Mouse (Mus musculus) intestine, embryonic 16.5 days (tissue): ENCODE data around the gene Fes. TPM values are rescaled to one million over a fixed set of nuclear protein-coding genes. Genes with fewer than 3 reads are reported as not detected.
"Not testable (repeated sequence)": the region's sequence is repeated elsewhere in the genome, so short reads cannot be mapped to it uniquely, and the experiment has no call there.

Experiments
- ATAC-seq: fragments of 200-750 bp; cut with Nextera tagmentation; 2 replicates; pipeline ENCODE4 v1.8.0; 2017; ENCODE audit warnings: moderate TSS enrichment, moderate library complexity
- H3K27ac ChIP-seq: fragments of 300-500 bp; sonication (generic); 2 replicates; pipeline ENCODE4 v1.5.1; 2014; ENCODE audit warnings: mild to moderate bottlenecking, low read length
- H3K27me3 ChIP-seq: fragments of 300-500 bp; sonication (generic); replicated peaks from 2 replicates; pipeline ENCODE4 v1.6.1; 2014; ENCODE audit warnings: low read length, control low read depth, mixed read lengths; ENCODE audit not compliant: control insufficient read depth, insufficient read depth
- H3K36me3 ChIP-seq: fragments of 300-500 bp; sonication (generic); 2 replicates; pipeline ENCODE4 v1.6.1; 2014; ENCODE audit warnings: low read length, control low read depth; ENCODE audit not compliant: control insufficient read depth, insufficient read depth
- H3K4me1 ChIP-seq: fragments of 300-500 bp; sonication (generic); 2 replicates; pipeline ENCODE4 v1.6.1; 2014; ENCODE audit warnings: low read length, control low read depth, mixed read lengths; ENCODE audit not compliant: control insufficient read depth, insufficient read depth
- H3K4me2 ChIP-seq: fragments of 300-500 bp; sonication (generic); 2 replicates; pipeline ENCODE4 v1.6.1; 2014; ENCODE audit warnings: low read depth, low read length, control low read depth
- H3K4me3 ChIP-seq: fragments of 300-500 bp; sonication (generic); 2 replicates; pipeline ENCODE4 v1.5.1; 2014; ENCODE audit warnings: mild to moderate bottlenecking, low read length
- H3K9ac ChIP-seq: fragments of 300-500 bp; sonication (generic); 2 replicates; pipeline ENCODE4 v1.6.1; 2014; ENCODE audit warnings: low read depth, low read length
- H3K9me3 ChIP-seq: fragments of 300-500 bp; sonication (generic); 2 replicates; pipeline ENCODE4 v1.6.1; 2016; ENCODE audit warnings: low read length, control low read depth; ENCODE audit not compliant: control insufficient read depth
- WGBS: fragments of 180-500 bp; shearing (Covaris S2); extraction: QIAGEN DNeasy Blood & Tissue Kit; methylation state at CpG from one replicate; pipeline ENCODE4 v1.1.7; 2014; 5-methylcytosine and 5-hydroxymethylcytosine counted together
- polyA plus RNA-seq: library from polyadenylated mRNA; unstranded; fragments of >200 nt; fragmentation: Nextera tagmentation; extraction: Ambion mirVana; gene quantifications from 2 replicates; pipeline ENCODE4 v1.2.1, GENCODE M21; 2015

Fes gene
- polyA plus RNA-seq, 1 experiment from 2014 or later = 11.6 TPM

DNA sequence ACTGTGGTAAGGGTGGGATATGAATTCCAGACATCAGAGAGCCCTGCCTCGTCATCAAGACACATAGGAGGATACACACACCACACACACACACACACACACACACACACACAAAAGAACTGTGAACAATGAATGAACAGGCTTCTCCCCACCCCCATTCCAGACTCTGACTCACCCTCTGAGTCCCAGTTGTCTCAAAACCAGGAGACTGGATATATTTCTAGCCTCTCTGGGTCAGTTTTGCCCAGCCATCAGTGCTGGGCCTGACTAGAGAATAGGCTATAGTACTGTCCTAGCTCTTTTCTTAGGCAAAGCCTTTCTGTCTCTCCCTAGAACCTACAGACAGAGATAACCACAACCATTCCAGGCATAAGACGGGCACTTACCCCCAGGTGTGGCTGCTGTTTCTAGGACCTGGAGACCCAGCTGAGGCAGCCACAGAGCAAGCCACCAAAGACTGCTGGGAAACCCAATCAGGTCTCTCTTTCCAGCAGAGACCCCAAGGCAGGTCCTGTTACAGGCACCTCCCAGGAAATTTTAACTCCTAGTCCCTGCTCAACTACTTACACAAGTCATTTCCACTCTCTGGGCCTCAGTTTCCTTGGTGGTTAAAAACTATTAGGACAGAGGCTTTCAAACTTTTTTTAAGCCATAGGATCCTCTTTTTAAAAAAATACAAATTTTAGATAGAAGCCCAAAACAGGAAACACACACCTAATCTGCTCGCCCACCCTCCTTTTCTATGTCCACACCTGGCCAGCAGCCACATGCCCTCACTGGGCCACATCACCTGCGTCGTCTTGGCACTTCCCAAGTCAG, 13.5 kb upstream of the Fes start:
- H3K9me3 ChIP-seq = no peaks in the 10 kb centered on the region
- peak overlapping the region; percentile 89 for H3K27ac ChIP-seq
- no peaks in the 10 kb centered on the region for H3K27me3 ChIP-seq
- H3K4me3 ChIP-seq = peak overlapping the region; percentile 85
- H3K9ac ChIP-seq = peak overlapping the region; percentile 94
- H3K4me2 ChIP-seq = peak overlapping the region; percentile 85
- peaks cover 7% of the 10 kb centered on the region; the same call in 1 of the 2 replicates for H3K36me3 ChIP-seq
- WGBS = 24% methylated on average over 5 of the region's 5 CpGs
- H3K4me1 ChIP-seq = peaks cover 29% of the 10 kb centered on the region
- ATAC-seq = no peak

DNA sequence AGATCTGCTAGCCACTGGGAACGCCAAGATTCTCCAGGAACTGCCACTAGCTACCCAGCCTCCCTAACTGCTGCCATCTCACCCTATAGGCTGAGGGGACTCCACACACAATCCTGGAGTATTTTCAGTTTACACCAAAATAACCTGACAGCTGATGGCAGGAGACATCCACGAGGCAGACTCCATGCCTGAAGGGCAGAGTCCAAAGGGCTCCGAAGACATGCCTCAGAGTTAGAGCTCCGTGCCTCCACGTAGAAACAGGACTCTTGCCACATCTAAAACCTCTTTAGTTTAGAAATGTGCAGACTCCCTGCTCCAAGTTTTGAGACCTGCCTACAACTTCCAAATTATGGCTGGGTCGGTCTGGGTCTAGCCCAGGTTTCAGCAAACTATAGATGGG, 12.8 kb upstream of the Fes start:
- Histone ChIP-seq H3K9ac (peak overlapping the region; percentile 39), H3K36me3 (peaks cover 7% of the 10 kb centered on the region; the same call in 1 of the 2 replicates), H3K27ac (no peak overlapping the region), H3K4me3 (peak overlapping the region; percentile 5; the same call in 1 of the 2 replicates), H3K9me3 (no peaks in the 10 kb centered on the region), H3K4me2 (peak overlapping the region; percentile 85; the same call in 1 of the 2 replicates), H3K27me3 (no peaks in the 10 kb centered on the region), H3K4me1 (peaks cover 29% of the 10 kb centered on the region)
- WGBS = 55% methylated on average over 6 of the region's 6 CpGs
- ATAC-seq = peak; percentile 36; the same call in 1 of the 2 replicates

DNA sequence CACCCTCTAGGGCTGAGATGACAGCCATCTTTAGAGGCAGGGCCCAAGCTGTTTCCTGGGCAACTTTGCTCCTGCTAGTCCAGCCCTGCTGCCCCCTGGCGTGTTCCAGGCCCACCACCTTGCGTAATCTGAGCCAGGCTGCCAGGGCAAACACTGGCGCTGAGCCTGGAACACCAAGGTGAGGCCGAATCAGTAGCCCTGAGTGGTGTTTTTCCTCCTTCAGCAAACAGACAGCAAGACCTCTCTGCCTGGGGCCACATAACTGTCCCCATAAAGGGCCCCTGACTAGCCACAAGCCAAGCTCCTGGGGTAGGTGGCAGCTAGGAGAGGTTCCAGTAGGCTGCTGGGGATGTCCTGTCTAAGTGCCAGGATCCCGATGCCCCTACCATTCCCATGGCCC, 12.4 kb upstream of the Fes start:
- peak overlapping the region; percentile 39 for H3K9ac ChIP-seq

DNA sequence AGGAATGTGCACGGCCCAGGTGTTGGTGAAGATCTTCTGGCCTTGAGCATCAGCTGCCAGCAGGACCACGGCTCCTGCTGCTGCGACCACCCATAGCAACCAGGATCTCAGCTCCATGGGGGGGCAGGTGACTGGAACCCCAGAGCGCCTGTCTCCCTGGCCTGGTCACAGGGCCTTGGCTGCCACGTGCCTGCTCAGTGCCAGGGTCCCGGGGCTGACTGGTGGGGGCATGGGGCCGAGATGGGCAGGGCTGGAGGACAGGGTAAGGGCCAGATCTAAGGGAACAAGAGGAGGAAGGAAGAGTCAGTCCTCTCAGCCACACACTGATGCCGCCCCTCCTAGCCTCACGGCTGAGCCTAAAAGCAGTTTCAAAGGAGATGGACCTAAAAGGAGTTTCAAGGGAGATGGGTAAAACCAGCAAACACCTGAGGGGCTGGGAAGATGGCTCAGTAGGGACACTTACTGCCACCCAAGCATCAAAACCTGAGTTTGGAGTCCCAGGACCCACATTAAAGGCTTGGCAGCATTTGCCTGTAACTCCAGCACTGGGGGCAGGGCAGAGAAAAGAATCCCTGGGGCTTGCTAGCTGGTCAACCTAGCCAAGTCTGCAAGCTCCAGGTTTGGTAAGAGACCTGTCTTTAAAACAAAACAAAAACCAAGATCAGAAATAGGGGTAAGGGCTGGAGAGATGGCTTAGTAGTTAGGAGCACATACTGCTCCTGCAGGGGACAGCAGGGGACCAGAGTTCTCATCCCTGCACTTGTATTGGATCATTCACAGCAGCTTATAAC, 11.1 kb upstream of the Fes start:
- Histone ChIP-seq H3K9ac (no peak overlapping the region), H3K27me3 (no peaks in the 10 kb centered on the region), H3K4me2 (no peak overlapping the region), H3K9me3 (no peaks in the 10 kb centered on the region), H3K36me3 (peaks cover 10% of the 10 kb centered on the region), H3K27ac (no peak overlapping the region), H3K4me3 (no peak overlapping the region), H3K4me1 (peaks cover 27% of the 10 kb centered on the region)
- 75% methylated on average over 9 of the region's 9 CpGs for WGBS
- ATAC-seq = no peak

More for the DNA sequence above, 12.4 kb upstream of the Fes start:
- H3K4me2 ChIP-seq = peak overlapping the region; percentile 85; the same call in 1 of the 2 replicates
- H3K4me1 ChIP-seq = peaks cover 29% of the 10 kb centered on the region
- WGBS = 61% methylated on average over 5 of the region's 5 CpGs
- no peaks in the 10 kb centered on the region for H3K27me3 ChIP-seq
- peak overlapping the region; percentile 3; the same call in 1 of the 2 replicates for H3K4me3 ChIP-seq
- peaks cover 7% of the 10 kb centered on the region; the same call in 1 of the 2 replicates for H3K36me3 ChIP-seq
- no peak for ATAC-seq
- no peak overlapping the region for H3K27ac ChIP-seq
- no peaks in the 10 kb centered on the region for H3K9me3 ChIP-seq

DNA sequence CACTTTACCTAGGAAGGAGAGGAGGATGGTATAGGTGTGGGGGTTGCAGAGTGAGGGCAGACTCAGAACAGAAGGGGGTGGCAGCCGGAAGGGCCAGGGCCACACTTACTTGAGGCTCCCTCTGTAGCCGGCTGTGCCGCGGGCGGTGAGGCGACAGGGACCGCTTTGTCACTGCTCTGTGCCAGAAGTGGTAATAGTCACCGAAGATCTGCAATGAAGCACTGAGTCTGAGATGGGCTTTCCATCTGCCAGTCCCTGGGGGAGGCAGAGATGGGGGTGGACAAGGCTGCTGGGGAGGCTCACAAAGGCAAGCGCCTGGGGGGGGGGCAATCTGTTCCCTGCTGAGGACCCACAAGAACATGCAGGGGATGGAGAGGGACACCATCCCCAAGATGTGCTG, 10.2 kb upstream of the Fes start:
- WGBS = 96% methylated on average over 9 of the region's 9 CpGs
- no peak overlapping the region for H3K9ac ChIP-seq
- no peaks in the 10 kb centered on the region for H3K27me3 ChIP-seq
- peaks cover 20% of the 10 kb centered on the region for H3K4me1 ChIP-seq
- H3K27ac ChIP-seq = no peak overlapping the region
- peaks cover 16% of the 10 kb centered on the region for H3K36me3 ChIP-seq
- no peaks in the 10 kb centered on the region for H3K9me3 ChIP-seq
- no peak overlapping the region for H3K4me3 ChIP-seq
- H3K4me2 ChIP-seq = no peak overlapping the region
- ATAC-seq = no peak

DNA sequence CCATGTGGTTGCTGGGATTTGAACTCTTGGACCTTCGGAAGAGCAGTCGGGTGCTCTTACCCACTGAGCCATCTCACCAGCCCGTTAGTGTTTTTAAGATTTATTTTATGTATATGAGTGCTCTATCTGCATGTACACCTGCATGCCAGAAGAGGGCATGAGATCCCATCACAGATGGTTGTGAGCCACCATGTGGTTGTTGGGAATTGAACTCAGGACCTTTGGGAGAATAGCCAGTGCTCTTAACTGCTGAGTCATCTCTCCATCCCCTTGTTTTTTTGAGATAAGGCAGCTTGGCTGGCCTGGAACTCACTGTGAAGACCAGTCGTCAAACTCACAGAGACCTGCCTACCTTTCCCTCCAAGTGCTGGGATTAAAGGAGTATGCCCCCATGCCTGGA, 8.7 kb upstream of the Fes start:
- Histone ChIP-seq H3K4me1 (peaks cover 16% of the 10 kb centered on the region), H3K36me3 (peaks cover 30% of the 10 kb centered on the region)
- 89% methylated on average over 4 of the region's 4 CpGs for WGBS
- H3K4me3 ChIP-seq, H3K27me3 ChIP-seq, ATAC-seq, H3K9me3 ChIP-seq, H3K9ac ChIP-seq, H3K4me2 ChIP-seq, H3K27ac ChIP-seq: not testable (repeated sequence)

DNA sequence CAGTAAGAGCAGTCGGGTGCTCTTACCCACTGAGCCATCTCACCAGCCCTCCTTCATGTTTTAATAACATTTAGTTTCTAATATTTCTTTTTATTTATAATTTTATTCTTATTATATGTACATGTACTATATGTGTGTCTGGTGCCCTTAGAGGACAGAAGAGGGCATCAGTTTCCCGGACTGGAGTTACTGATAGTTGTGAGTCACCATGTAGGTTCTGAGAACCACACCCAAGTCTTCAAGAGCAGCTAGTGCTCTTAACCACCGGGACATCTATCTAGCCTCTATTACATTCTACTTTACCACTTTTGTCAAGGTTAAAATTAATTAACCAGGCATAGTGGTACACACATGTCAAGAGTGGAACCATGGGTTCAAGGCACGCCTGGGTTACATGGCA, 6.9 kb upstream of the Fes start:
- Histone ChIP-seq H3K4me2 (no peak overlapping the region), H3K27ac (no peak overlapping the region), H3K36me3 (peaks cover 40% of the 10 kb centered on the region), H3K9me3 (no peaks in the 10 kb centered on the region), H3K9ac (no peak overlapping the region), H3K27me3 (no peaks in the 10 kb centered on the region), H3K4me3 (no peak overlapping the region), H3K4me1 (no peaks in the 10 kb centered on the region)
- ATAC-seq = no peak
- WGBS = 85% methylated on average over 4 of the region's 4 CpGs

DNA sequence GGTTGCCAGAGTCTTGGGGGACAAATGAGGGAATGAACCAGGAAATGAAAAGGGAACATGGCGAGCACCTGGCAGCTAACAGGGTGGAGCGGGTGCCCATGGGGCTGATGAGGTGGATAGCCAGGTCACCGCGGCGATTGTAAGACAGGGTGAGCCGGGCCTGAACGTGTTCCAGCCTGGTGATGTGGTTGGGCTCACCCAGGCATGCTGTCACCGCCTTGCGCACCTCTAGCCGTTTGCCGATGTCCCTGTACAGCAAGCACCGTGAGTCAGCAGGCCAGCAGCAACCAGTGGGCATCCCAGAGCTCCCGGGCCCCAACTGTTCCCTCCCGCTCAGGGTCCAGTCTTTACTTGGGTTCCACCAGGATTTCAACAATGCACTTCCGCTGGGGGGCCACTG, 4.4 kb upstream of the Fes start:
- no peak overlapping the region for H3K9ac ChIP-seq
- no peak overlapping the region for H3K27ac ChIP-seq
- H3K4me2 ChIP-seq = no peak overlapping the region
- peaks cover 13% of the 10 kb centered on the region for H3K4me1 ChIP-seq
- no peak overlapping the region for H3K4me3 ChIP-seq
- H3K9me3 ChIP-seq = no peaks in the 10 kb centered on the region
- H3K36me3 ChIP-seq = peaks cover 39% of the 10 kb centered on the region
- 93% methylated on average over 15 of the region's 15 CpGs for WGBS
- ATAC-seq = no peak
- no peaks in the 10 kb centered on the region for H3K27me3 ChIP-seq

DNA sequence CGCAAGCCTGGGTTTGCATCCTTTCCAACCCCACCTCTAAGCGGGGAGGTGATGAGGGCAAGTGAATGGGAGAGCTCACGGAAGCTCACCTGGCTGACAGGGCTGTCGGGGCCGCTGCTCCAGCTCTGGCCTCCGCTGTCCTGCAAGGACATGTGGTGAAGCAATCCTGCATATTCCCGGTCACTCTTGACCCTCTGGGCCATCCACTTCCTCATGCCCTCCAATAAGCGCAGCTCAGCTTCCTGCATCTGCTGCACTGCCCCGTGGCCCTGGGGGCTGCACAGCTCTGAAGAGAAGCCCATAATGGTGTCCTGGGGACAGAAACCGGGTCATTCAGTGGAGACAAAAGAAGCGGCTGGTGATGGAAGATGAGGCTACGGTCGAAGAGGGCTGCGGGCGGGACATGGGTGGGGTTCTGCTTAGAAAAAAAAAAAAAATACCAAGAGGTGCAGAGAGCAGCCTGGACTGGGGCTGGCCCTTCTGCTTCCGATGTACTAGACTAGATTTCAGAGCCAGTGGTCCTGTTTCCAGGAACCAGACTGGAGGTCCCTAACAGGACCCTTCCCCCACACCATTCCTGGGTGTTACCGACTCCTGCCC, 613 bp downstream of the Fes start:
- peaks cover 21% of the 10 kb centered on the region for H3K4me1 ChIP-seq
- H3K27me3 ChIP-seq = no peaks in the 10 kb centered on the region
- H3K36me3 ChIP-seq = peaks cover 15% of the 10 kb centered on the region; the same call in 1 of the 2 replicates
- H3K4me3 ChIP-seq = peak overlapping the region; percentile 45
- peak overlapping the region; percentile 80 for H3K27ac ChIP-seq
- peak overlapping the region; percentile 72 for H3K9ac ChIP-seq
- 42% methylated on average over 17 of the region's 17 CpGs for WGBS
- ATAC-seq = peak; percentile 16
- H3K4me2 ChIP-seq = peak overlapping the region; percentile 52
- H3K9me3 ChIP-seq = no peaks in the 10 kb centered on the region
